Mouse (Mus musculus) gastrocnemius, postnatal 10 days (tissue): Measurements from ENCODE around the gene Coasy. TPM values are rescaled to one million over a fixed set of nuclear protein-coding genes. Genes with fewer than 3 reads are reported as not detected.
"Not testable (repeated sequence)": the region's sequence is repeated elsewhere in the genome, so short reads cannot be mapped to it uniquely, and the experiment has no call there.

Source experiments
- DNase-seq: peaks from one replicate; pipeline ENCODE4 v3.0.0; 2021; ENCODE audit warnings: mixed read lengths
- total RNA-seq, 2 experiments: library from RNA; stranded (reverse); gene quantifications; 2 replicates each; pipeline ENCODE4 v1.2.3; 2021

Coasy gene
- total RNA-seq, 2 experiments from 2014 or later = 10.7 to 11.7 TPM

DNA sequence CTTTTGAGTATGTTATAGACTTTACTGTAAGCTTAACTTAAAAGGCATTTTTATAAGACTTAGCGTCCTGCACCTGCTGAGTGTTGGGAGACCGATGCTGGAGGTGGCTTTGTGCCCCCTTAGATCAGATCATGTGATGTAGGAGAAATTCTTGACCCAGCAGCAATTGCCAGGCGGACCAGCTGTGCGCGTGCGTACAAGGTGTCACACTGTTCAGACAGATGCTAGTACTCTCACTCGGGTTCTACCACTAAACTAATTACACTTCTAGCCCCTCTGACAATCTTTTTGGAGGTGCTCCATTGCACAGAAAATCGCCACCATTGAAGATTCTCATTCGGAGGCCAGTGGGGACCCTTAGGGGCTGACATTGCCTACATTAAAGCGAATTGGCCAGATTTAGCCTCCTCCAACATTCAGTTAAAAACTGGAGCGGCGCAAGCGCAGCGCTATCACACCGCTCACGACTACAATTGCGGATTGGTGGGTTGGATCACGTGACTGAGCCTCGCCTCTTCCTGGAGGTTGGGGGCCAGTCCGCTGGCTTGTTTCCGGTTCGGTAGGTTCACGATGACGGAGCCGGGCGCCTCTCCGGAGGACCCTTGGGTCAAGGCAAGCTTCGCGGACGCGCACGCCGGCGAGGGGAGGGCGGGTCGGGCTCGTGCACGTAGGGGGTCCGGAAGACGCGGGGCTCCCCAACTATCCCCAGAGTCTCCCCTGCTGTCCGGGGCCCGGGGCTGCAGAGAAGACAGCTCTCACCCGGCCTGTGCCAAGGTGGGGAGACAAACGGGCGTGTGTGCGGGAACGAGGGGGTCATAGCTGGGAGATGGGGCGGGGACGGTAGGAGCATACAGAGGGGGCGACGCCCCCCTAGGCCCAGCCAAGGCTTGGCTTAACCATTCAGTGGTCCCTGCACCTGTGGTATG lies 4.7 kb downstream of the Coasy start, which contains the start of gene Mlx:
Mlx (plus strand) TSS at position 522 of the 926 bp plus-strand sequence.
- peak; percentile 85 for DNase-seq

DNA sequence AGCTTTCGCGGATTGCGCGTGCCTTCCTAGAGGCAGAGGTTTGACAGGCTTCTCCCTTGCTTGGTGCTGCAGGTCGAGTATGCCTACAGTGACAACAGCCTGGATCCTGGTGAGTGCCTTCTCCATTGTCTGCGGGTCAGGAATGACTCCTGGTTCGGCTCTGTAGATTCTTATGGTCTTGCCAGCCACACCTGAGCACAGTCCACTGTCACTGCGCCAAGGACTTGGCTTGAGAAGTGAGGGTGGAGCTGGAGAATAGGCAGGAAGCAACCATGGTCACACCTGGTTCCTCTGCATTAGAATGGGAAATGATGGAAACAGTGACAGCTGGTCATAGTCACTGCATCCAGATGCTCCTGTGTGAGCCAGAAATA lies 5.3 kb downstream of the Coasy start:
- no peak for DNase-seq

DNA sequence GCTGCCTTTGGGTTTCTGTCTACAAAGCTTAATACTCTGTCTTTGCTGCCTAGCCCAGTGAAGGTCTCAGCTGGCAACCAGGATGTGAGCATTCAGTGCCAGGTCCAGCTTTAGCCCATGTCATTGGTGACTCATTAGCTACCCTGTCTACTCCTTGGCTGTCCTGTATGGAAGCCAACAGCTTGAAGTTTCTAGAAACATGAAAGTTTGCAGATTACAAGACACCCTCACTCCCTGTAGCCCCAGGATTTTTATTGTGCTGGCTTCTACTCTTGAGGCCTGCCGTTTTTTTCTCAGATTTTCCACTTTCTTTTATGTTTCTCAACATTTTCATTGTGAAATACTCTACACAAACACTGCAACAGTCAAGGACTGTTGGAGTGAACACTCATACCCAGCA lies 7.6 kb downstream of the Coasy start:
- no peak for DNase-seq

DNA sequence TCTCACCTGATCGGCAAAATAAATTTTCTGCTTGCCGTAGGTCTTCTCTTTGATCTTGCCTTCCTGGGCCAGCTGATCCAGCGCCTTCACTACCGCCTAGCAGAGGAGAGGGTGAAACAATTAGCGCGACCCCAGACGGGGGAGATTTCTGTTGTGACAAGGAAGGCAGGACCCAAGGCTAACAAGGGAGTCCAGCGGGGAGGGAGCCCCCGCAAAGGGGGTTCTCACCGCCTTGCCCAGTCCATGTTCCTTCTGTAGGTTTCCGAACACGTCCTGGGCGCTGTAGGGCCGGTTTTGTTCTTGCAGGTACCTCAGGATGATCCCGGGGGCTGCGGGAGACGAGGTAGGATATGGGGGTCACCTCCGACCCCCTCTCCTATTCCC lies 12.6 kb downstream of the Coasy start:
- DNase-seq = no peak

DNA sequence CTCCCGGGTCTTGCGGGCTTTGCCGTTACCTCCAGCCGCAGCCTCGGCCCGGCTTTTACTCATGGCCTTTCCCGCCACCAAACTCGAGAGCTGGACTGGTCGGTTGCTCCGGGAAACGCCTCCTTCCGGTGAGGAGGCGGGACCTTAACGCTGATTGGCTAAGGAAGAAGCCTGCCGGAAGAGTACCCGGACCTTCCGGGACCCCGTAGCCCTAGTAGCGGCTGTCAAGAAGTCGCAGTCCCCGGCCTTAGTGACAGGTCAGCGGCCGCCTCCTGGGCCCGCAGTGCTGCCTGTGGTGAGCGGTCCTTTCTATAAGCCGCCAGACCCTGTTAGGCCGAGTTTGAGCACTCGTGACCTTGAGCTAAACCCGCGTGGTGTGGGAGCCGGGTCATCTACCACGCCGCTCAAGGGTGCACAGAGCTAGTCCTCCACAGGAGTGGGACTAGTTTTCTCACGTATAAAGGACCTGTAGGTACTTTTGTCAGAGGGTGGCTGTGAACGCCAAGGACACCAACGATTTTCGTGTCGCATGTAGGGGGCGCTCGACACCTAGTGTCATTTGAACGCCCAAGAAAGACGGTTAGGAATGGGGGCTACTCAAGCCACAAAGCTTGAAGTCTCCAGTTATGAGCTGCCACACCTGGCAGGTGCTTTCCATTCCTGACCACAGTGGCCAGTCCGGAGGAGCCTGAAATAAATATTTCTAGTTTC lies 13.1 kb downstream of the Coasy start, which contains the start of gene Psmc3ip:
Psmc3ip (minus strand) TSS at position 123 of the 711 bp plus-strand sequence.
- peak; percentile 91 for DNase-seq

DNA sequence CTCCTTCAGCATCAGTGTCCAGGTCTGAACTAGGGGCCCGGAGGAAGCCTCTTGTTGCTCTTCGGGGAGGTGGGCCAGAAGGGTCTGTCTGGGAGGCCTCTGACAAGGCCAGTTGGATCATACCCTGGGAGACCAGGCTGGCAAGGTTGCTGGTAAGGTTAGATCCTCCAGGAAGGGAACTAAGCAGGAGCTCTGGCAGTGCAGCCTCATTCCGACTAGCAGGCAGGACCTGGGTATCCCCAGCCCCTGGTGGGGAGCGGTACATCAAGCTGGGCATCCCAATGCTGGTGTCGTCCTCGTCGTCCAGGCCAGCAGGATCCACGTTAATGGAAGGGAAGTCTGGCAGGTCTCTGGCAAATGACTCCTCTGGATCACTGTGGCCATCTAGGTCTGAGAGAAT lies 15.9 kb downstream of the Coasy start:
- no peak for DNase-seq

DNA sequence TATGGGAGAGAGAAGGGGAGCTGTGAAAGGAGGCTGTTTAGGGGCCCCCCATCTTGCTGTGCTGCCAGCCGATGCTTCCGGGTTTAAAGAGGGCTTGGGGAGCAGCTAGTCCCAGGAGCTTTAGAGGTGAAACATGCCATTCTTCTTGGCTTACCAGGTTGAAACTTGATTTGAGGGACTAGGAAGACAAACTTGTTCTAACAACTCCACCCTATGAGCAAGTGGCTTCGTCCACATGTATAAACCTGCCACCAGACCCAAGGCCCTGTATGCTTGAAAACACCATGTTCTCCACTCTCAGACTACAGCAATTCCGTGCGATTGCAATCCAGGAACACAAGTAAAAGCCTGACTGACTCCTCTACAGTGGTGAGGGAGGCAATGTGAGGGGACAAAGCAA lies 20.6 kb downstream of the Coasy start:
- no peak for DNase-seq

DNA sequence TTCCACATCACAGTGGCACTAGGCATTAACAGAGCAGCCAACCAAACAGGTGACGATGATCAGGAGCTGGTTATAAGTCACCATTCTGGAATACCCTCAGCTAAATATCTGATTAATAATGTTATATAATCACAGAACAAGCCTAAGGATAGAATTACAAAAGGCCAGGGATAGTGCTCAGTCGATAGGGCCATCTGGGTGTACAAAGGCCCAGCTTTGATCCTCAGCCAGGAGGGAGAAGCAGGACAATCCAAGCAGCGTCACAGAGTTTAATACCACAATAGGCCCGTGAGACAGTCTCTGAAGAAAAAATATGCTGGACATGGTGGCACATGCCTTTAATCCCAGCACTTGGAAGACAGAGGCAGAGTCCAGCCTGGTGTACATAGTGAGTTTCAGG lies 27.0 kb downstream of the Coasy start:
- no peak for DNase-seq

DNA sequence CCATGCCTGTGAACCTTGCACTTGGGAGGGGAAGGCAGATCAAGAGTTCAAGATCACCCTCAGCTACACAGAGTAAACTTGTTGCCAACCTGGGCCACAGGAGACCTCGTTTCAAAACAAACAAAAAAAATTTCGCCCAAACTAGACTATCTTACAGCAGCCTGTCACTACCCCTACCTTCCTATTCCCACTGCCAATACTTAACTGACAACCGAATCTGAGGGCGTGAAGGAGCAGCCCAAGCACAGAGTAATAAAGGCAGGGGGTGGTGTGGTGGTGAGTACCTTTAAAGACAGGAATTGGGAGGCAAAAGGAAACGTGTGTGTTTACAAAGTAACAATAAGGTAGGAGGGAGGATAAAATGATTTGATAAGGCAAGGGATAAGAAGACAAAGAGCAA lies 28.3 kb downstream of the Coasy start:
- no peak for DNase-seq

DNA sequence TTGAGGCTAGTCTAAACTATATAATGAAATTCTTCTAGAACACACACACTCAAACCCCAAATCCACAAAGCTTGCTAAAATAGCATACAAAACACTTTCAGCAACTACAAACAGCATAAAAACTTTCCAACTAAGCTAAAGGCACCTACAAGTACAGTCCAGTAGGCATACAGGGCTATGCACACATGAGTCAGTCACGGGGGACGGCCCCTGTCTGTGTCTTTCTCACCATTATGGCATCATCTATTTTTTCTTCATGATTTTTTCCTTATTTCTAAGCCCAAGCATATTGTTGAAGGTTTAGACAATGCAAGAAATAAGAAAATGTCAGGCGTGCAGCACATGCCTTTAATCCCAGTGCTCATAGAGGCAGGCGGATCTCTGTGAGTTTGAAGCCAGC lies 28.8 kb downstream of the Coasy start:
- no peak for DNase-seq

DNA sequence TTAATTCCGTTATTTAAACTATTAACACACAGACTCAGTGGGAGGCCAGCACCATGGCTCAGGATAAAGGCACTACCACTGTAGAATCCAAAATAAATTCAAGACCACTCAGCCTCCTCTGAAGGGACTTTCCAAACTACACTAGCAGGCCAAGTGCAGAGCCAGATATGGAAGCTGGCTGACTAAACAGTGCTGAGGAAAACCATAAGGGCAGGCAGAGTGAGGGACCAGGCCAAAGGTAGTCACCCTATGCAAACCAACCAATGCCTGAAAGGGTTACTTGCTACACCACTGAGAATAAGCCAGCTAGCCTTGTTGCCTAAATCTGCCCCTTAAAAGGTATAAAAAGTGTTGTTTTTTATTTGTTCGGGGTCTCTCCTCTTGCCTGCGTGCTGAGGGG lies 29.8 kb downstream of the Coasy start:
- DNase-seq = no peak

DNA sequence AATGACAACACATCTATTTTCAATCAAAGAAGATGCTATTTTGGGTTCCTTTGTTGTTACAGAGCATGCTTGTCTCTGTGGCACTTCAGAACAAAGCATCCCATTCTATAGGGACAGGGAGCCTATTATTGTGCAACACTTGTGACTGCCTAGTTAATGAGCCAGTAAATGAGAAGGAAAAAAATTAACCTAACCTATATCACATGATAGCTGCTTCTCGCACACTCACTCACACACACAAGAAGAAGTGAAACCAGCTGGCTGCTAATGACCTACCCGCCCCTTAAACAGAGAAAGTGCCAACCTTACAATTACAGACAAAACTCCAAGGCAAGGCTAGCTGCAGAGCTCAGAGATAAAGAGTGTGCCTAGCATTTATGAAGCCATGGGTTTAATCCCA lies 33.2 kb downstream of the Coasy start:
- no peak for DNase-seq

DNA sequence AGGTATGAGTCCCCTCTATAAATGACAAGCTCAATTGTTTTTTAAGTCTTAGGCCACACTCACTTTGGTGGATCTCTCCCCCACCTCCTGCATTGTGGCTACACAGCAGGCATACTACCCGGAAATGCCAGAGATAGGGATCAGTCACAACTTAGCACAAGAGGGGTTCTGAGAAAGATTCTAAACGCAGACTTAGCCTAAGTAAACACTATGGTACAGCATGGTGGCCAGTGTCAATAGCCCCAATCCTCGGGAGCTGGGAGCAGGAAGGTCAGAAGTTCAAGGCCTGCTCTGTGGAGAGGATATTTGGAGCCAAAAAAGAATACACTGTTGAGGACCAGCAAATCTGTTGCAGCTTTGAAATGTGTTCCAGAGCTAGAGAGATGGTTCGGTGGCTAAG lies 35.7 kb downstream of the Coasy start:
- DNase-seq = no peak

DNA sequence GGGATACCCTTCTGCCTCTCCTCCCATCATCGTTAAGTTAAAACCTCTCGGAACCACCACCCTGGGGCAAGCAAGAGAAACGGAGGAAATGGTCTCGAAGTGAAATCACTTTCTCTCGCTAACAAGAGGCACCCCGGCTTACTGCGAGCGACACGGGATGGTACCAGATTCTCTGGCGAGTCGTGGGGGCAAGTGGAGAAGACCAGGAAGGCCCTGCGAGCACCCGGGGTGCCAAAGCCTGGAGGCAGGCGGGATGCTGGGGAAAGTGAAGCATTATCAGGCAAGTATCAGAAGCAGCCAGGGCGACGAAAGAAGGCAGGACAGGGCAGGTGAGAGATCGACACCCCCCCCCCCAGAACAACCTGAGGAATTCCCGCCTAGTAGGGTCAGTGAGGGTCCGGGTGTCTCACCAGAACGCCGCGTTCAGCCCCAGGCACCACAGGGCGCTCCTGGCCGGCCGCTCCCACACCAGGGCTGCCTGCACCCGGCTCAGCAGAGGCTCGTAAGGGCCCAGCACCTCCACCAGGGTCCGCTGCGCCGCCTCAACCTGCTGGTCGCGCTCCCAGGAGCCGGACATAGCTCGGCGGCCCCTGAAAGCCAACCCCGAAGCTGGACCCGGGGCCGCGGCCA lies 36.9 kb downstream of the Coasy start:
- DNase-seq = no peak

DNA sequence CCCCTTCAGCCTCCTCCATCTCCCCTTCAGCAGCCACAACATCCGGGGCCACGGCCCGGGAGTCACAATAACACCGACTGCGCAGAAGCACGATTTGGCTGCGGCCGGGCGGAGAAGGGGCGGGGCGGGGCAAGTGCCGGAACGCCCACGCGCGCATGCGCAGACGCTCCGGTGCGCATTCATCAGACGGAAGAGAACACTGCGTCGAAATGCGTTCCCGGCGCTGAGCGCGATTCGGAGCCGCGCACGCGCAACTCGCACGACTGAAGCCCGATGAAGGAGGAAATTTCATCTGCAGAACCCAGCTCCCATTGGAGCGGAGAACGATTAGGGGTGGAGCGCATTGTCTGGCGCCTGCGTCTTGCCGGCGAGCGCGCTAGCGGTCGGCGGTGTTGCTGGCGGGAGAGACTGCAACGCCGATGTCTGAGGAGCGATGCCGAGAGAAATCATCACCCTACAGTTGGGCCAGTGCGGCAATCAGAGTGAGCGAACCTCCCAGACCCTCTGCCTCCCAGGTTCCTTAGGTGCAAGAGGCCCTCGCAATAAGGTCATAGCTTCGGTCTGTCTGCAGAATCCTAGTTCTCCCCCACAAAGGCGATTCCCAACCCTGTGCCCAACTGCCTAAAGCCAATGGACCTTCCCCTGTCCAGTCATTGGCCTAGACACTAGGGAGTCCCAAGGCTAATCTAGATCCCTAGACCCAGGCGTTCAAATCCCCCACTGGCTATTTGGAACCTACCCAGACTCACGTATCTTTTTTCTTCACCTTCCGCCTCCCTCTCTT lies 37.6 kb downstream of the Coasy start, which contains the start of the genes Retreg3 and Tubg1:
Retreg3 (minus strand) TSS at position 133 of the 784 bp plus-strand sequence.
Tubg1 (plus strand) TSS at position 178 of the 784 bp plus-strand sequence.
- peak; percentile 100 for DNase-seq

DNA sequence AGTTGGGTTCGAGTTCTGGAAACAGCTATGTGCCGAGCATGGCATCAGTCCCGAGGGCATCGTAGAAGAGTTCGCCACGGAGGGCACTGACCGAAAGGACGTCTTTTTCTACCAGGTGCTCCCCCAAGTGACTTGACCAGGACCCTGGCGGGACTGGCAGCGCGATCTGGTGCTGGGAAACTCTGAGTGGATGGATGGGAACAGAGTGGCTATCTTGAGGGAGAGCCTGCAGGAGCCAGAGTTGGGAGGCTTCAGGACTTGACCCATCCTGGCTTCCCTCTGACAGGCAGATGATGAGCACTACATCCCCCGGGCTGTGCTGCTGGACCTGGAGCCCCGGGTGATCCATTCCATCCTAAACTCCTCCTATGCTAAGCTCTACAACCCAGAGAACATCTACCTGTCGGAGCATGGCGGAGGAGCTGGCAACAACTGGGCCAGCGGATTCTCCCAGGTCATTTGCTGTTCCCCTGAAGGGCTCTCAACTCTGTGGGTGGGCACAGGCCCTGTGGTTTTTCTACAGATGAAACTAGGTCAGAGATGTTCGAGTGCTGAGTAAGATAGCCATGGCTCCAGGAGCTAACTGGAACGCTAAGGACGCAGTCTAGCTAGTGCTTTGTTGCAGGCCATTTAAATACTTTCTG lies 38.3 kb downstream of the Coasy start:
- peak; percentile 12 for DNase-seq

DNA sequence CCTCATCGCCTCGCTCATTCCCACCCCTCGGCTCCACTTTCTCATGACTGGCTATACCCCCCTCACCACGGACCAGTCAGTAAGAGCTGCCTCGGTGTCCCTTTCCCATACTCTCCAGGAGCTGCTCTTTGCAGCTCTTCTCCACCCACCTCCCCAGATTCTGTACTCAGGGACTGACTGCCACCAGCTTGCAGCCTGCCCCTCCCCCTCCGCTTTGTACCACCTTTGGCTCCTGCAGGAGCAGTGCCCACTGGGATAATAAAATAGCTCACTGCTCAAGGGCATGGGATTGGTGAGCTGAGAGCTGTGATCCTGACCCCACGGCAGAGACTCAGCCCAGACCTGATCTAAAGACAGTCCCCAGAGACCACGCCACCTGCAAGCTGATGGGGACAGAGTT lies 42.1 kb downstream of the Coasy start:
- not testable (repeated sequence) for DNase-seq

DNA sequence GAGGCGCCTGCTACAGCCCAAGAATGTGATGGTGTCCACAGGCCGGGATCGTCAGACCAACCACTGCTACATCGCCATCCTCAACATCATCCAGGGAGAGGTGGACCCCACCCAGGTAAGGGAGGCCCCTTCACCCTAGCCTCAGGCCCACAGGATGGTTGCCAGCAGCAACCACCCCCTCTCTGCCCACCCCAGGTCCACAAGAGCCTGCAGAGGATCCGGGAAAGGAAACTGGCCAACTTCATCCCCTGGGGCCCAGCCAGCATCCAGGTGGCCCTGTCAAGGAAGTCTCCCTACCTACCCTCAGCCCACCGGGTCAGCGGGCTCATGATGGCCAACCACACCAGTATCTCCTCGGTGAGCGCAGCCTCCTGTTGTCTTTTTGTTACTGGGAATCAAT lies 42.6 kb downstream of the Coasy start:
- DNase-seq = not testable (repeated sequence)

DNA sequence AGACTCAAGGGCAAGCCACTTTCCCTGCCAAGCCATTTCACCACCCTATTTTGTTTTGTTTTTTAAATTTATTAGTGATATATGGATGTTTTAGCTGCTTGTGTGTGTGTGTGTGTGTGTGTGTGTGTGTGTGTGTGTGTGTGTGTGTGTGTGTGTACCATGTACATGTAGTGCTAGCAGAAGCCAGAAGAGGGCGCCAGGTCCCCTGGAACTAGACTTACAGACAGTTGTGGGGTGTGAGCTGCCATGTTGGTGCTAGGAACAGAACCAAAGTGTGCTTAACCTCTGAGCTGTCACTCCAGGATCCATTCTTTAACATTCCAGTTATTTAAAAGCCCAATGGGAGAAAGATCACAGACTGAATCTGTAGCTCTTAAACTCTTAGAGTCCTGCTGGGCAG lies 44.7 kb downstream of the Coasy start:
- DNase-seq = peak; percentile 30

DNA sequence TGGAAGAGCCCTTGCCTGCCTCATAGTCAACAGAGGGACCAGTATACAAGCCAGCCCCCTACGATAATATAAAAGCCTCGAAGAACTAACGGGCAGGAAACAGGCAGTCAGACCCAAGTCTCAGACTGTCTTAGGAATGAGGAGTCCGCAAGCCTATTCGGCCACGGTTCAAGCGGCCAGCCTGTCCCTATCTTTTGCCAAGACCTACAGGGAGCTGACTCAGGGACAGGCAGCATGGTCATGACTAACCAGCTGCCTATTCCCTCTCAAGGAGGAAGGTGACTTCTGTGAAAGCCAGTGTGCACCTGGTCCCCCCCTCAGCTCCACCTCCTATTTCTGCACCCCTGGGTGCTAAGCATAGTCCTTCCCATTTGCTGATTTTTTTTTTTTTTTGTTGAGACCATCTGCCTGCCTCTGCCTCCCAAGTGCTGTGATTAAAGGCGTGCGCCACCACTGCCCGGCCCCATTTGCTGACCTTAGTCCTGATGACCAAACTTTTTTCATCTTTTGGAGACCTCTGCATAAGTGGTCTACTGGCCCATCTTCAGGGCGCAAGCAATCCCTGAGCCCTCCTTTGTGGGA lies 46.7 kb downstream of the Coasy start:
- no peak for DNase-seq
